Mouse (Mus musculus) lung, postnatal 0 days (tissue): ENCODE measurements around the gene P3h3. TPM values are rescaled to one million over a fixed set of nuclear protein-coding genes. Genes with fewer than 3 reads are reported as not detected.

Source experiments
- ATAC-seq: fragments of 200-750 bp; cut with Nextera tagmentation; 2 replicates; pipeline ENCODE4 v1.8.0; 2017; ENCODE audit warnings: moderate library complexity
- DNase-seq: peaks from one replicate; pipeline ENCODE4 v3.0.0-alpha.2; 2016; ENCODE audit warnings: low spot score
- H3K27ac ChIP-seq: fragments of 300-500 bp; sonication (generic); 2 replicates; pipeline ENCODE4 v1.5.1; 2014; ENCODE audit warnings: antibody characterized with exemption, mild to moderate bottlenecking, low read length, mixed read lengths
- H3K27me3 ChIP-seq: fragments of 300-500 bp; sonication (generic); replicated peaks from 2 replicates; pipeline ENCODE4 v1.6.1; 2014; ENCODE audit warnings: low read length, mixed read lengths; ENCODE audit not compliant: insufficient read depth
- H3K36me3 ChIP-seq: fragments of 300-500 bp; sonication (generic); 2 replicates; pipeline ENCODE4 v1.6.1; 2014; ENCODE audit warnings: low read length, mixed read lengths; ENCODE audit not compliant: insufficient read depth
- H3K4me1 ChIP-seq: fragments of 300-500 bp; sonication (generic); 2 replicates; pipeline ENCODE4 v1.6.1; 2014; ENCODE audit warnings: antibody characterized with exemption, low read depth, low read length, mixed read lengths; ENCODE audit not compliant: insufficient read depth
- H3K4me2 ChIP-seq: fragments of 300-500 bp; sonication (generic); replicated peaks from 2 replicates; pipeline ENCODE4 v1.6.1; 2014; ENCODE audit warnings: low read depth, mild to moderate bottlenecking, low read length, moderate library complexity, mixed read lengths
- H3K4me3 ChIP-seq: fragments of 300-500 bp; sonication (generic); 2 replicates; pipeline ENCODE4 v1.5.1; 2014; ENCODE audit warnings: low read depth, low read length
- H3K9ac ChIP-seq: fragments of 300-500 bp; sonication (generic); replicated peaks from 2 replicates; pipeline ENCODE4 v1.6.1; 2014; ENCODE audit warnings: low read depth, mild to moderate bottlenecking
- H3K9me3 ChIP-seq: fragments of 300-500 bp; sonication (generic); 2 replicates; pipeline ENCODE4 v1.6.1; 2016; ENCODE audit warnings: low read length, mixed read lengths
- CTCF ChIP-seq: IDR thresholded peaks from 2 replicates; pipeline ENCODE4 v1.5.1; 2016; ENCODE audit warnings: antibody characterized with exemption, mild to moderate bottlenecking
- EP300 ChIP-seq: IDR thresholded peaks from 2 replicates; pipeline ENCODE4 v1.6.1; 2016; ENCODE audit warnings: antibody characterized with exemption, mild to moderate bottlenecking, control low read depth
- WGBS: fragments of 180-500 bp; shearing (Covaris S2); extraction: QIAGEN DNeasy Blood & Tissue Kit; methylation state at CpG from one replicate; pipeline ENCODE4 v1.1.7; 2014; 5-methylcytosine and 5-hydroxymethylcytosine counted together
- polyA plus RNA-seq: library from polyadenylated mRNA; unstranded; fragments of >200 nt; fragmentation: Nextera tagmentation; extraction: Ambion mirVana; gene quantifications from 2 replicates; pipeline ENCODE4 v1.2.1, GENCODE M21; 2015

P3h3 gene
- polyA plus RNA-seq, 1 experiment from 2014 or later: 8.4 TPM

- Histone ChIP-seq H3K4me2 (no peak overlapping the region), H3K27me3 (peaks cover 22% of the 10 kb centered on the region), H3K4me3 (no peak overlapping the region), H3K9ac (no peak overlapping the region), H3K36me3 (no peaks in the 10 kb centered on the region), H3K9me3 (no peaks in the 10 kb centered on the region), H3K27ac (no peak overlapping the region), H3K4me1 (0 out of 2 replicates have a peak, but pooled peaks cover 3% of the 10 kb centered on the region)
- WGBS: 28% methylated on average over 2 of the region's 3 CpGs
- no peak for TF ChIP-seq CTCF
- TF ChIP-seq EP300: no peak
- DNase-seq: no peak
- ATAC-seq: no peak
Observed at GRCm38 (mm10) chr6:124861802-124862201, 4.2 kb upstream of the P3h3 start.

GRCm38 (mm10) chr6:124861266-124861665, 3.7 kb upstream of the P3h3 start:
- DNase-seq: no peak
- Histone ChIP-seq H3K9ac (no peak overlapping the region), H3K27ac (no peak overlapping the region), H3K4me1 (0 out of 2 replicates have a peak, but pooled peaks cover 3% of the 10 kb centered on the region), H3K4me3 (no peak overlapping the region), H3K27me3 (peaks cover 22% of the 10 kb centered on the region), H3K36me3 (no peaks in the 10 kb centered on the region), H3K4me2 (no peak overlapping the region), H3K9me3 (no peaks in the 10 kb centered on the region)
- no peak for TF ChIP-seq EP300
- TF ChIP-seq CTCF: no peak
- 79% methylated on average over 19 of the region's 19 CpGs for WGBS
- ATAC-seq: no peak

- H3K27ac ChIP-seq: no peak overlapping the region
- 0 out of 2 replicates have a peak, but pooled peaks cover 3% of the 10 kb centered on the region for H3K4me1 ChIP-seq
- no peak overlapping the region for H3K9ac ChIP-seq
- 82% methylated on average over 9 of the region's 9 CpGs for WGBS
- H3K4me3 ChIP-seq: no peak overlapping the region
- ATAC-seq (no peak), DNase-seq (no peak)
- H3K9me3 ChIP-seq: no peaks in the 10 kb centered on the region
- no peak overlapping the region for H3K4me2 ChIP-seq
- H3K36me3 ChIP-seq: no peaks in the 10 kb centered on the region
- no peak for TF ChIP-seq CTCF
- no peak for TF ChIP-seq EP300
- peaks cover 22% of the 10 kb centered on the region for H3K27me3 ChIP-seq
Observed at GRCm38 (mm10) chr6:124860511-124860910, 3.0 kb upstream of the P3h3 start.

- Histone ChIP-seq H3K9ac (no peak overlapping the region), H3K4me2 (no peak overlapping the region), H3K27ac (no peak overlapping the region), H3K4me3 (no peak overlapping the region), H3K9me3 (no peaks in the 10 kb centered on the region), H3K27me3 (peaks cover 22% of the 10 kb centered on the region), H3K36me3 (no peaks in the 10 kb centered on the region), H3K4me1 (0 out of 2 replicates have a peak, but pooled peaks cover 3% of the 10 kb centered on the region)
- 8% methylated on average over 11 of the region's 12 CpGs for WGBS
- DNase-seq: peak; percentile 85
- no peak for TF ChIP-seq EP300
- TF ChIP-seq CTCF: peak; percentile 92
- peak; percentile 43 for ATAC-seq
Observed at GRCm38 (mm10) chr6:124859725-124860124, 2.2 kb upstream of the P3h3 start.

GRCm38 (mm10) chr6:124858561-124859318, 1.2 kb upstream of the P3h3 start:
- Histone ChIP-seq H3K4me2 (no peak overlapping the region), H3K4me1 (0 out of 2 replicates have a peak, but pooled peaks cover 2% of the 10 kb centered on the region), H3K27me3 (peaks cover 22% of the 10 kb centered on the region), H3K4me3 (no peak overlapping the region), H3K27ac (no peak overlapping the region), H3K9ac (no peak overlapping the region), H3K36me3 (no peaks in the 10 kb centered on the region), H3K9me3 (no peaks in the 10 kb centered on the region)
- DNase-seq (no peak), ATAC-seq (no peak)
- no peak for TF ChIP-seq EP300
- no peak for TF ChIP-seq CTCF
- WGBS: 65% methylated on average over 25 of the region's 28 CpGs

- Histone ChIP-seq H3K4me1 (no peaks in the 10 kb centered on the region), H3K27me3 (peaks cover 18% of the 10 kb centered on the region)
Observed at GRCm38 (mm10) chr6:124857840-124858530, 433 bp upstream of the P3h3 start.

More at GRCm38 (mm10) chr6:124857840-124858530, 433 bp upstream of the P3h3 start:
- Histone ChIP-seq H3K9ac (0 out of 2 replicates have a peak overlapping the region, but pooled peaks have one; percentile 58), H3K36me3 (no peaks in the 10 kb centered on the region), H3K27ac (no peak overlapping the region), H3K4me2 (peak overlapping the region; percentile 98), H3K4me3 (peak overlapping the region; percentile 66), H3K9me3 (no peaks in the 10 kb centered on the region)
- 21% methylated on average over 26 of the region's 26 CpGs for WGBS
- ATAC-seq (no peak), DNase-seq (no peak)
- TF ChIP-seq EP300 (no peak), CTCF (no peak)
